Mouse (Mus musculus): ENCODE measurements around the gene Zfp830.
A peak's percentile ranks its signal among the peaks of the same experiment; 100 is the strongest.

Zfp830 gene

GRCm38 (mm10) chr11:82763742-82764437 lies at the start of gene Zfp830, which contains the start of gene Cct6b:
Gene Zfp830 (plus strand): TSS chr11:82764345.
Gene Cct6b (minus strand): TSS chr11:82764321.
- peak; percentile 92 for DNase-seq (ENCODE audit: low spot score)

- no peak for DNase-seq (ENCODE audit: low spot score)
Measured at GRCm38 (mm10) chr11:82719294-82719693, 44.9 kb upstream of the Zfp830 start.

- DNase-seq (ENCODE audit: low spot score) = no peak
Measured at GRCm38 (mm10) chr11:82726862-82727261, 37.3 kb upstream of the Zfp830 start.

- DNase-seq (ENCODE audit: low spot score) = no peak
Measured at GRCm38 (mm10) chr11:82734227-82734626, 29.9 kb upstream of the Zfp830 start.

- no peak for DNase-seq (ENCODE audit: low spot score)
Measured at GRCm38 (mm10) chr11:82739006-82739405, 25.1 kb upstream of the Zfp830 start.

GRCm38 (mm10) chr11:82746138-82746537 lies 18.0 kb upstream of the Zfp830 start:
- no peak for DNase-seq (ENCODE audit: low spot score)

GRCm38 (mm10) chr11:82746857-82747366 lies 17.2 kb upstream of the Zfp830 start:
- DNase-seq (ENCODE audit: low spot score) = no peak

GRCm38 (mm10) chr11:82752349-82753115 lies 11.6 kb upstream of the Zfp830 start:
- no peak for DNase-seq (ENCODE audit: low spot score)

- no peak for DNase-seq (ENCODE audit: low spot score)
Measured at GRCm38 (mm10) chr11:82755919-82756318, 8.2 kb upstream of the Zfp830 start.

GRCm38 (mm10) chr11:82762286-82762829 lies 1.8 kb upstream of the Zfp830 start:
- DNase-seq (ENCODE audit: low spot score) = no peak

- DNase-seq (ENCODE audit: low spot score) = no peak
Measured at GRCm38 (mm10) chr11:82763261-82763660, 884 bp upstream of the Zfp830 start.

- no peak for DNase-seq (ENCODE audit: low spot score)
Measured at GRCm38 (mm10) chr11:82764438-82764924, 336 bp downstream of the Zfp830 start.

GRCm38 (mm10) chr11:82780134-82780533 lies 16.0 kb downstream of the Zfp830 start:
- DNase-seq (ENCODE audit: low spot score) = no peak

- peak; percentile 94 for DNase-seq (ENCODE audit: low spot score)
Measured at GRCm38 (mm10) chr11:82780983-82781903, 17.1 kb downstream of the Zfp830 start, which contains the start of gene Lig3. Gene Lig3 (plus strand): TSS chr11:82781108.

- no peak for DNase-seq (ENCODE audit: low spot score)
Measured at GRCm38 (mm10) chr11:82782197-82782596, 18.1 kb downstream of the Zfp830 start.

- DNase-seq (ENCODE audit: low spot score) = no peak
Measured at GRCm38 (mm10) chr11:82783453-82783852, 19.3 kb downstream of the Zfp830 start.

- no peak for DNase-seq (ENCODE audit: low spot score)
Measured at GRCm38 (mm10) chr11:82806656-82807055, 42.5 kb downstream of the Zfp830 start.

- DNase-seq (ENCODE audit: low spot score) = no peak
Measured at GRCm38 (mm10) chr11:82807370-82807769, 43.2 kb downstream of the Zfp830 start.

GRCm38 (mm10) chr11:82808485-82808884 lies 44.3 kb downstream of the Zfp830 start:
- peak; percentile 14 for DNase-seq (ENCODE audit: low spot score)
